ENCODE assay signal across 30 mouse cellular contexts in genomic region chr8:110501330-110501729, GRCm38 (mm10).
"Had no signal": no experiment of that assay in that cellular context is flagged by ENCODE, and none has a peak within 500 bp of the region (broad histone marks: within the 10 kb centered on the region; RNA-seq: fewer than 3 reads in every experiment).

No protein-coding gene starts in this region.

- H3K4me3 ChIP-seq: heart, embryonic 10.5 days; heart, embryonic 12.5 days; heart, embryonic 13.5 days; heart, embryonic 15.5 days; hindbrain, embryonic 10.5 days; hindbrain, embryonic 12.5 days; hindbrain, embryonic 13.5 days; hindbrain, embryonic 15.5 days; intestine, embryonic 15.5 days; kidney, embryonic 15.5 days; layer of hippocampus, adult 2 months had no signal

- H3K4me1 ChIP-seq: heart, embryonic 10.5 days; heart, embryonic 12.5 days; heart, embryonic 13.5 days; heart, embryonic 15.5 days; hindbrain, embryonic 12.5 days; hindbrain, embryonic 13.5 days; hindbrain, embryonic 15.5 days had no signal

- H3K27me3 ChIP-seq: hindbrain, embryonic 12.5 days had no signal

- H3K27ac ChIP-seq: heart, embryonic 10.5 days; heart, embryonic 13.5 days; heart, embryonic 15.5 days; hindbrain, embryonic 10.5 days; hindbrain, embryonic 12.5 days; hindbrain, embryonic 13.5 days; hindbrain, embryonic 14.5 days; hindbrain, embryonic 15.5 days; hindbrain, postnatal 0 days; intestine, embryonic 15.5 days; kidney, embryonic 15.5 days; kidney, postnatal 0 days; layer of hippocampus, adult 2 months had no signal

- H3K9me3 ChIP-seq: heart, embryonic 10.5 days; heart, embryonic 12.5 days; heart, embryonic 13.5 days; heart, embryonic 15.5 days; hindbrain, embryonic 10.5 days; hindbrain, embryonic 12.5 days; hindbrain, embryonic 13.5 days; hindbrain, embryonic 15.5 days; intestine, embryonic 15.5 days; kidney, embryonic 15.5 days had no signal

- H3K36me3 ChIP-seq: heart, embryonic 10.5 days; heart, embryonic 12.5 days; heart, embryonic 13.5 days; heart, embryonic 15.5 days; hindbrain, embryonic 10.5 days; hindbrain, embryonic 12.5 days; hindbrain, embryonic 13.5 days; hindbrain, embryonic 15.5 days; intestine, embryonic 15.5 days; kidney, embryonic 15.5 days had no signal

- H3K9ac ChIP-seq: heart, embryonic 12.5 days; heart, embryonic 13.5 days; heart, embryonic 15.5 days; hindbrain, embryonic 12.5 days; hindbrain, embryonic 13.5 days; hindbrain, embryonic 14.5 days; hindbrain, embryonic 15.5 days; intestine, embryonic 15.5 days; kidney, embryonic 15.5 days had no signal

- DNase-seq: heart, postnatal 10 days; heart, postnatal 14 days; heart, postnatal 36 days; heart, postnatal 4 days; kidney, adult 11 months; kidney, adult 18-20 months; kidney, adult 2 months; kidney, adult 8-10 months; kidney, adult 9 months; kidney, postnatal 10 days; kidney, postnatal 14 days; kidney, postnatal 25 days; kidney, postnatal 36 days; kidney, postnatal 4 days; layer of hippocampus, adult 9-11 months; layer of hippocampus, postnatal 36 days had no signal

- H3K4me2 ChIP-seq: heart, embryonic 12.5 days; heart, embryonic 13.5 days; heart, embryonic 15.5 days; hindbrain, embryonic 12.5 days; hindbrain, embryonic 13.5 days; hindbrain, embryonic 14.5 days; hindbrain, embryonic 15.5 days; intestine, embryonic 15.5 days; kidney, embryonic 15.5 days had no signal
